Mouse (Mus musculus) heart, adult 10 weeks (tissue): Measurements from ENCODE around the gene Gm26727. TPM values are rescaled to one million over a fixed set of nuclear protein-coding genes. Genes with fewer than 3 reads are reported as not detected.

Experiments used
- polyA plus RNA-seq: library from polyadenylated mRNA; stranded (reverse); fragments of 350-450 nt; fragmentation: Illumina TruSeq; extraction: RNeasy Lipid Tissue Mini Kit (QIAGEN cat#74804); gene quantifications from one replicate; pipeline ENCODE4 v1.2.3, GENCODE M21; 2014; ENCODE audit warnings: low read depth, low replicate concordance

Gm26727 gene
- polyA plus RNA-seq = not detected

DNA sequence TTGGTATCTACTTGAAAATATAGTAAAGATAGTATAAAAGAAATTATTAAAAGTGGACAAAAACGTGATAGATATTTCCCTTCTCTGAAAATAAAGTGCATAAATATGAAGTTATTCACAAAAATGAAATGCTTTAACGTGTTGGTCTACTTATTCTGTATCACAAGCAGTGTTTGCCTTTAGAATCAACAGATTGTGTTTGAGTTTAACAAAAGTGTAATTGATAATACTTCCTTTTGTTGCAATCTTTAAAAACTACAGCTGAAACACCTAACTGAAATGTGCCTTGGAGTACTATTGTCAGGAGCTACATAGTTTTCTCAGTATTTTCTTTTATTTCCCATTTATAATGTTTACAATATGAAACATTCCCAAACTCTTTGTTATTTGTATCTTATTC is at the start of gene Gm26727:
Gene Gm26727 (minus strand): TSS at position 101 of the 400 bp plus-strand sequence.

DNA sequence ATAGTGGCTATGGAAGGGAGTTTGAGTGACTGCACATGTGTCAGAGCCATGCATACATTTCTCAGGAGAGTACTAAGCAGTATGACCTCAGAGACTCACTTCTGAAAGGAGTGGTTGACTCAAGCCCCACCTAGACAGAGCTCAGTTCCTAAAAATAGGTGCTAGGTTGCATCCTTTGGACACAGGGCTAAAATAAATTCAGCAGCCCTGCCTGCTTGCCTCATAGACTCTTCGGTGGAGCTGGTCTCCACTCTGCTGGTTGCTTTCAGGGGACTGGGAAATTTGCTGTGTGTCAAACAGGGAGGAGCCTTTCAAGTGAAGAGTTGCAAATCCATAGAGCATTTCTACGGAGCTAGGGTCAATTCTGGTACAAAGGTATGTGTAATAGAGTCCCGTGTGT is 12.8 kb upstream of the Gm26727 start, which contains the start of gene Xirp2:
Gene Xirp2 (plus strand): TSS at position 223 of the 400 bp plus-strand sequence.

DNA sequence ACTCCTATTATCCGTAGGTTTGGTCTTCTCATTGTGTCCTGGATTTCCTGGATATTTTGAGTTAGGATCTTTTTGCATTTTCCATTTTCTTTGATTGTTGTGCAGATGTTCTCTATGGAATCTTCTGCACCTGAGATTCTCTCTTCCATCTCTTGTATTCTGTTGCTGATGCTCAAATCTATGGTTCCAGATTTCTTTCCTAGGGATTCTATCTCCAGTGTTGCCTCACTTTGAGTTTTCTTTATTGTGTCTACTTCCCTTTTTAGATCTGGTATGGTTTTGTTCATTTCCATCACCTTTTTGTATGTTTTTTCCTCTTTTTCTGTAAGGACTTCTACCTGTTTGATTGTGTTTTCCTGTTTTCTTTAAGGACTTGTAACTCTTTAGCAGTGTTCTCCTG is 19.6 kb downstream of the Gm26727 start, which contains the start of gene Gm21830:
Gene Gm21830 (plus strand): TSS at position 301 of the 400 bp plus-strand sequence.

Other genes with a start within 250 kb of the Gm26727 start
- not detected for gene Gm21830, start 19.5 kb downstream of the Gm26727 start, polyA plus RNA-seq
- 94.7 TPM for gene Xirp2, start 12.8 kb upstream of the Gm26727 start, polyA plus RNA-seq
- gene B3galt1, start 132.7 kb upstream of the Gm26727 start, polyA plus RNA-seq = 2.1 TPM